Mouse (Mus musculus): ENCODE measurements around the gene Pqlc2. TPM values are rescaled to one million over a fixed set of nuclear protein-coding genes. Genes with fewer than 3 reads are reported as not detected.

Gene Pqlc2
- 15.0 and 17.0 TPM in 2 replicates for polyA plus RNA-seq (2016; fragmentation: Nextera tagmentation; extraction: Ambion mirVana)

DNA sequence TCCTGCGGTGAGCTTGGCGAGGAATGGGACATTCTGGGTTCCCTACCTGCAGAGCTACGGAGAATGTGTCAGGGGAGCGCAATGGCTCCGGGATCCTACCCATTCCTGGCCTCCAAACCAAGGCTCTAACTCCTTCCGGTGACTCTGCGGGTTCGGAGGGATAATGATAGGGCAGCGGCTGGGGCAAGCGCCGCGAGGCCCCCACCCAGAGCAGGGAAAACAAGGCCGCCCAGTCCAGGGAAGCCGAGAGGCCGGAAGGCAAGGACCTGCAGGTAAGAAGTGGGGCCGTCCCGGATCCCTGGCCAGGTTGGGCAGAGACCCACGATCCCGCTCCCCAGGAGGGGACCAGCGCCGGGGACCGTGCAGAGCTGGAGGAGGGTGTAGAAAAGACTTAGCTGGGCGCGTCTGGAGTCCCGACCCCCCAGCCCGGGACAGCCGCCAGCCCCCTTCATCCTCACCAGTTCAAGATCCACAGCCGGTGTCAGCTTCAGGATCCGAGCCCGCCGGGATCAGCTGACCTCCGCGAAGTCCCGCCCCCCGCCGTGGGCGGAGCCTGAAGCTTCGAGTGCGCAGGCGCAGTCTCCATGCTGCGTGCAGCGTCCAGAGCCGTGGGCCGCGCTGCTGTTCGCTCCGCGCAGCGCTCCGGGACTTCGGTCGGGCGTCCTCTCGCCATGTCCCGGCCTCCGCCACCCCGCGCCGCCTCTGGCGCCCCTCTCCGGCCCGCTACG lies at the start of gene Pqlc2, which contains the start of gene Akr7a5:
Gene Pqlc2 (minus strand): TSS at position 538 of the 728 bp plus-strand sequence.
Gene Akr7a5 (plus strand): TSS at position 574 of the 728 bp plus-strand sequence.
- H3K27me3 ChIP-seq, result no peaks in the 10 kb centered on the region
- under 1% methylated on average over 63 of the region's 63 CpGs for WGBS
- H3K9ac ChIP-seq, result peak within 1 kb of the TSS; percentile 90
- peak; percentile 76 for ATAC-seq (ENCODE audit: insufficient number of reproducible peaks, insufficient read depth, low FRiP score, low TSS enrichment)
- peaks cover 29% of the 10 kb centered on the region for H3K36me3 ChIP-seq
- H3K4me2 ChIP-seq (replicated peaks), result peak within 1 kb of the TSS; percentile 89
- peak within 1 kb of the TSS; percentile 88 for H3K4me3 ChIP-seq
- peaks cover 16% of the 10 kb centered on the region; the same call in 1 of the 2 replicates for H3K4me1 ChIP-seq
- H3K27ac ChIP-seq, result peak within 1 kb of the TSS; percentile 82
- no peaks in the 10 kb centered on the region for H3K9me3 ChIP-seq

DNA sequence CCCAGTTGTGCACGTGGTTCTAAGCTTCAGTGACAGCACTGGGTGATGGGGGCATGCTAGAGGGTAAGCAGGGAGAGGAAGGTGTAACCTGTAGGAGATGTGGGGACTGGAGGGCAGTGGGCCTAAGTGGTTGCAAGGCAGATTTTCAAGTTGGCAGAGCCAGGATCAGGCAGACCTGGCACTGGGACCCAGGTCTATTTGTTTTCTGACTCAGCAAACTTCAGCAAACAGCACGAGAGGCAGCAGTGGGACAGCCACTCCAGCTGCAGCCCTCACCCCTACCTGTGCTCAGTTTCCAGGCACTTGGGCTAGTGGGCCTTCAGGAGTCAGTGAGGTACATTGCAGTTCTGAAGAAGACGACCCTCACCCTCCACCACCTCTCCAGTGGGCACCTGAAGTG lies 46.7 kb upstream of the Pqlc2 start:
- WGBS, result 95% methylated on average over 3 of the region's 3 CpGs

DNA sequence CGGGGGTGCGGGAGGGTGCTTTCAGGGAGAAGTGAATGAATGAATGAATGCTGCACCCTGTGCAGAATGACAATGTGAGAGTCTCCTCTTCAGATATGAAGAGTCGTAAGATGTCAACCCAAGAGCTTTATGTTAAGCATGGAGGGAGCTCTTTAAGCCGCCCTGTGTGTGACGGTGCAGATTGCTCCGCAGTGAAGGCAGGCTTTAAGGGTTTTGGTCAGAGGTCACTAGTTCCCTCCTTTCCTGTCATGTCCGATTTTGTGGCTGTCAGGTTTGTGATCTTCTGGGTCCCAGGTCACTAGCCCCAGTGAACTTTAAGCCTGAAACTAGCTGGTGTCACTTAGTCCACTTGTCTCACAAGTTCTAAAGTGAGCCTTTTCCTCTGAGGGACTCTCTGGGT lies 42.3 kb upstream of the Pqlc2 start:
- Histone ChIP-seq H3K4me1 (peaks cover 18% of the 10 kb centered on the region), H3K4me3 (peak overlapping the region; percentile 87), H3K9me3 (no peaks in the 10 kb centered on the region), H3K27ac (peak overlapping the region; percentile 94), H3K36me3 (peaks cover 55% of the 10 kb centered on the region), H3K9ac (peak overlapping the region; percentile 84), H3K4me2 (replicated peaks) (peak overlapping the region; percentile 99), H3K27me3 (no peaks in the 10 kb centered on the region)
- ATAC-seq (ENCODE audit: insufficient number of reproducible peaks, insufficient read depth, low FRiP score, low TSS enrichment), result no peak
- 0% methylated on average over 7 of the region's 7 CpGs for WGBS

More for the DNA sequence above, 46.7 kb upstream of the Pqlc2 start:
- no peak overlapping the region for H3K4me3 ChIP-seq
- no peak overlapping the region for H3K27ac ChIP-seq
- no peak overlapping the region for H3K9ac ChIP-seq
- H3K36me3 ChIP-seq, result peaks cover 76% of the 10 kb centered on the region
- H3K4me2 ChIP-seq (replicated peaks), result no peak overlapping the region
- no peaks in the 10 kb centered on the region for H3K9me3 ChIP-seq
- H3K4me1 ChIP-seq, result peaks cover 5% of the 10 kb centered on the region
- no peak for ATAC-seq (ENCODE audit: insufficient number of reproducible peaks, insufficient read depth, low FRiP score, low TSS enrichment)
- H3K27me3 ChIP-seq, result no peaks in the 10 kb centered on the region

DNA sequence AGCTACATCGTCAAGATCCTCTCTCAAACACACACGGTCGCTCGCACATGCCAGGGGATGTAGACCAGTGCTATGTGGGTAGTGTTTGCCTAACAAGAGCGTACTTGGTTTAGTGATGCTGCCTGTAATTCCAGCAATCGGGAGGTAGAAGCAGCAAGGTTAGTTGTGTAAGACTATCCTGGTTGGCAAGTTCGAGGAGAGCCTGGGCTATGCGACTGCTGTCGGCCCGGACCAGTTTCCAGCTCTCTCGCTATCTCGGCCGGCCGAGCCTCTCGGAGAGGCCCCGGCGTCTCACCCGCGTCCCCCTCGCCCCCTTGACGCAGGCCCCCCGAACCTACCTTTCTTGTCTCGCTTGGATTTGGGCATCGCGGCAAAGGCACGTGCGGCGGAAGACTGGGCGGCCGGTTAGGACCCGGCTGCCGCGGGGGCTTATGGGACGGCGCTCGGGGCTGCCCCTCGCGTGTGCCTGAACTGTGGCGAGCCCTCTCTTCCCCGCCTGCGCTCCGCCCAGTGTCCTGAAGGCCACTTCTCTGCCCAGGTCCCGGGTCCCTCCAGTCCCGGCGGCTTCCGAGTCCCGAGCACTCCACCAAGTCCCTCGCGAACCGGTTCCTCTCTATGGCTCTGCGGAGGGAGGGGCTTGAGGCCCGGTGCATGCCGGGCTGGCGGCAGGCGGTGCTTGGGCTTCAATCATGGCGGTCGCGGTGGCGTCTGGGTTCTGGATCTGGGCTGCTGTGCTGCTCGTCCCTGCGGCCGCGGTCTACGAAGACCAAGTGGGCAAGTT lies 41.6 kb upstream of the Pqlc2 start, which contains the start of the genes Mrto4, Emc1 and Ubr4:
Gene Mrto4 (minus strand): TSS at position 646 of the 781 bp plus-strand sequence.
Gene Emc1 (plus strand): TSS at position 657 of the 781 bp plus-strand sequence.
Gene Ubr4 (plus strand): TSS at position 679 of the 781 bp plus-strand sequence.
- Histone ChIP-seq H3K4me3 (peak within 1 kb of the TSS; percentile 87), H3K9ac (peak within 1 kb of the TSS; percentile 84), H3K4me1 (peaks cover 18% of the 10 kb centered on the region), H3K9me3 (no peaks in the 10 kb centered on the region), H3K4me2 (replicated peaks) (peak within 1 kb of the TSS; percentile 99), H3K27me3 (no peaks in the 10 kb centered on the region), H3K36me3 (peaks cover 55% of the 10 kb centered on the region), H3K27ac (peak within 1 kb of the TSS; percentile 94)
- under 1% methylated on average over 63 of the region's 64 CpGs for WGBS
- peak; percentile 84 for ATAC-seq (ENCODE audit: insufficient number of reproducible peaks, insufficient read depth, low FRiP score, low TSS enrichment)

DNA sequence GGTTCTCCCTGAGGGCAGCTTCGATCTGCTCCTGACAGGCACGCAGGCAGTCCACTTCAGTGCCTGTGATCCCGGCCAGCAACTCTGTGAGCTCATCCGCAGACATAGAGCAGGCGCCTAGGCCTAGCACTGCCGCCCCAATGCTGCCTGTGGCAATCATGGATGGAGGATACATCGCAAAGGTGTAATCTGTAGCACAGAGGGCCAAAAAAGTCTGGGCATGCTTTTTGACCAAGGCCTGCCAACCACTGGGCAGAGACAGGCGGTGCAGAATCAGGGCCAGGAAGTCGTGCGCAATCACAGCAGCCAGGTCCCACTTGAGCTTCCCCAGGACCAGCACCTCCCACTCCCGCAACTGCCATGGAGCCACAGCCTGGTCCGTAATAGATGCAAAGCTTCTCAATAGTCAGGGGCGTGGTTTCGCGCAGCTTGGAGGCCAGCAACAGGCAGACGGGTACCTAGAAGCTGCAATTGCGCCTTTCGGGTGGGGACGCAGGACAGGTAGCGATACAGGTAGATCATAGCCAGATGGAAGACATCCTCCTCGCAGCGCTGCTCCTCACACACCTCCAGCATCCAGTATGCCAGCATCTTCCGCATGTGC lies 35.0 kb upstream of the Pqlc2 start:
- no peak overlapping the region for H3K9ac ChIP-seq
- peaks cover 2% of the 10 kb centered on the region; the same call in 1 of the 2 replicates for H3K4me1 ChIP-seq
- peaks cover 50% of the 10 kb centered on the region for H3K36me3 ChIP-seq
- no peaks in the 10 kb centered on the region for H3K9me3 ChIP-seq
- H3K27me3 ChIP-seq, result no peaks in the 10 kb centered on the region
- no peak overlapping the region for H3K4me3 ChIP-seq
- 78% methylated on average over 23 of the region's 23 CpGs for WGBS
- no peak overlapping the region for H3K4me2 ChIP-seq (replicated peaks)
- no peak for ATAC-seq (ENCODE audit: insufficient number of reproducible peaks, insufficient read depth, low FRiP score, low TSS enrichment)
- H3K27ac ChIP-seq, result no peak overlapping the region

DNA sequence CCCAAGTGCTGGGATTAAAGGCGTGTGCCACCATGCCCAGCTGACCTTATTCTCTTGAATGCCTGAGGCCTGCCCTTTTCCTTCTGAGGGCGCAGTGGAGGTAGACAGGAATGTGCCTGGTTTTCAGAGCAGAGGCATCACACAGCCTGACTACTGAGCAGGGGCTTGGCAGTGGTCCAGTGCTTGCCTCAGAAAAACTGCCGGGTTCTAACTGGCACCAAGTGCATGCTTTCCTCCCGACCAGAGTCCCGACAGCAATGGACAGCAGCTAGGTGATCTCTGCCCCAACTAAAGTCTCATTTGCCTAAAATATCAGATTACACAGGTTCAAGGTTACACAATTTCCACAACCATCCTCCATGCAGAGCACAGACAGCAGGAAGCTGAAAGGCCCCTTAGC lies 33.2 kb upstream of the Pqlc2 start:
- Histone ChIP-seq H3K9ac (no peak overlapping the region), H3K4me3 (no peak overlapping the region), H3K27ac (no peak overlapping the region), H3K9me3 (no peaks in the 10 kb centered on the region), H3K4me1 (no peaks in the 10 kb centered on the region), H3K36me3 (peaks cover 38% of the 10 kb centered on the region), H3K4me2 (replicated peaks) (no peak overlapping the region), H3K27me3 (no peaks in the 10 kb centered on the region)
- no peak for ATAC-seq (ENCODE audit: insufficient number of reproducible peaks, insufficient read depth, low FRiP score, low TSS enrichment)
- WGBS, result 57% methylated on average over 5 of the region's 5 CpGs

DNA sequence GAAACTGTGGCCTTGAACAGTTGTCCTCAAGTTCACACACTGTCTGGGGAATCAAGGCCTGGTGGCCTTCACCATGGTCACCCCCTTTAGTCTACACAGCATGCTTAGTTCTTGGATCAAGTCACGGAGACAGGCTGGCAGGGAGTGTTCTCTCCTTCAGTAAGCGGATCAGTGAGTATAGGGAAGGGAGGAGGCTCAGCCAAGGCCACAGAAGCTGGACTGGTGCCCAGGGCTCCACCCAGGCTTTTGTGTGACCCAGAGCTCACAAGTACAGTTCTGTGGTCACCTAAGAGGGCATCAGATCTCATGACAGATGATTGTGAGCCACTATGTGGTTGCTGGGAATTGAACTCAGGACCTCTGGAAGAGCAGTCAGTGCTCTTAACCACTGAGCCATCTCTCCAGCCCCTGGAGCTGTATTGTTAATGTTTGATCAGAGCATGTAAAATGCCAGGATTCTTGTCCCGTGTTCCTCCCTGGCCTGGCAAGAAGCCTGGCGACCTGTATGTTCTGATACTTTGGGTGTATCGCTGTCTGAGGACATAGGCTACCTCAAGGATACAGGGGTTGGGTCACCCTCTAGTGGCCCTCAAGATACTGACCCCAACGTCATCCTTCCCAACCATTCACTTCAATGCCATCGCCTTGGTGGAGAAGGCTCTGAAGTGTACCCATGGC lies 31.2 kb upstream of the Pqlc2 start:
- peaks cover 11% of the 10 kb centered on the region; the same call in 1 of the 2 replicates for H3K27me3 ChIP-seq
- 83% methylated on average over 7 of the region's 7 CpGs for WGBS
- no peaks in the 10 kb centered on the region for H3K9me3 ChIP-seq
- H3K4me2 ChIP-seq (replicated peaks), result no peak overlapping the region
- no peak overlapping the region for H3K9ac ChIP-seq
- peaks cover 3% of the 10 kb centered on the region; the same call in 1 of the 2 replicates for H3K4me1 ChIP-seq
- no peak overlapping the region for H3K4me3 ChIP-seq
- H3K36me3 ChIP-seq, result peaks cover 18% of the 10 kb centered on the region
- ATAC-seq (ENCODE audit: insufficient number of reproducible peaks, insufficient read depth, low FRiP score, low TSS enrichment), result no peak
- no peak overlapping the region for H3K27ac ChIP-seq

DNA sequence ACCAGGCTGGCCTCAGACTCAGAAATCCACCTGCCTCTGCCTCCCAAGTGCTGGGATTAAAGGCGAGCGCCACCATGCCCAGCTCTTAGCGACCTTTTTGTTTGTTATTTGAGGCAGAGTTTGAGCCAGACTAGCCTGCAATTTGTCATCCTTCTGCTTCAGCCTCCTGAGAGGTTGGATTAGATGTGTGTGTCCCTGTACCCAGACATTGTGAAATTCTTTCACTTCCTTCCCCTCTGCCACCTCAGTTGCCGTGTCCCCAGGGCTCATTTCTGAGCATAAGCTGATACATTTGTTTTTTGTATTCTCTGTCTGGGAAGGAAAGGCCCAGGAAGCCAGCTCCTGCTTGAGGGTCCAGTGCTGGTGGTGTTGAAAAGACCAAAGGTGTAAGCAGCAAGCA lies 30.3 kb upstream of the Pqlc2 start:
- no peak for ATAC-seq (ENCODE audit: insufficient number of reproducible peaks, insufficient read depth, low FRiP score, low TSS enrichment)

DNA sequence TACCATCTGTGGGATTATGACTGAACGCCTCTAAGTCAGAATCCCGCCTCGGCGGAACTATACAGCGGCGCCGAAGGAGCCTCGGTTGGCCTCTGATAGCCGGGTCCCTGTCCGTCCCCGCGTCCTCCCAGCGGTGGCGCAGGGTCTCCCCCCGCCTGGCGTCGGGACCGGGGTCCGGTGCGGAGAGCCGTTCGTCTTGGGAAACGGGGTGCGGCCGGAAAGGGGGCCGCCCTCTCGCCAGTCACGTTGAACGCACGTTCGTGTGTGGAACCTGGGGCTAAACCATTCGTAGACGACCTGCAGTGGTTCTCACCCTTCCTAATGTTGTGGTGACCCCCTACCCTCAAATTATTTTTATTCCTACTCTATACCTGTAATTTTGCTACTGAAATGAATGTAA lies 27.6 kb upstream of the Pqlc2 start:
- Histone ChIP-seq H3K4me1 (peaks cover 3% of the 10 kb centered on the region; the same call in 1 of the 2 replicates), H3K27me3 (peaks cover 14% of the 10 kb centered on the region; the same call in 1 of the 2 replicates), H3K36me3 (no peaks in the 10 kb centered on the region), H3K27ac (no peak overlapping the region), H3K4me2 (replicated peaks) (no peak overlapping the region), H3K4me3 (no peak overlapping the region), H3K9ac (no peak overlapping the region), H3K9me3 (no peaks in the 10 kb centered on the region)
- ATAC-seq (ENCODE audit: insufficient number of reproducible peaks, insufficient read depth, low FRiP score, low TSS enrichment), result no peak
- 60% methylated on average over 33 of the region's 33 CpGs for WGBS

More for the DNA sequence above, 30.3 kb upstream of the Pqlc2 start:
- Histone ChIP-seq H3K4me2 (replicated peaks) (no peak overlapping the region), H3K4me1 (peaks cover 3% of the 10 kb centered on the region; the same call in 1 of the 2 replicates), H3K9ac (no peak overlapping the region), H3K9me3 (no peaks in the 10 kb centered on the region), H3K27me3 (peaks cover 14% of the 10 kb centered on the region; the same call in 1 of the 2 replicates), H3K4me3 (no peak overlapping the region), H3K36me3 (peaks cover 9% of the 10 kb centered on the region), H3K27ac (no peak overlapping the region)
- 66% methylated on average over 4 of the region's 4 CpGs for WGBS

DNA sequence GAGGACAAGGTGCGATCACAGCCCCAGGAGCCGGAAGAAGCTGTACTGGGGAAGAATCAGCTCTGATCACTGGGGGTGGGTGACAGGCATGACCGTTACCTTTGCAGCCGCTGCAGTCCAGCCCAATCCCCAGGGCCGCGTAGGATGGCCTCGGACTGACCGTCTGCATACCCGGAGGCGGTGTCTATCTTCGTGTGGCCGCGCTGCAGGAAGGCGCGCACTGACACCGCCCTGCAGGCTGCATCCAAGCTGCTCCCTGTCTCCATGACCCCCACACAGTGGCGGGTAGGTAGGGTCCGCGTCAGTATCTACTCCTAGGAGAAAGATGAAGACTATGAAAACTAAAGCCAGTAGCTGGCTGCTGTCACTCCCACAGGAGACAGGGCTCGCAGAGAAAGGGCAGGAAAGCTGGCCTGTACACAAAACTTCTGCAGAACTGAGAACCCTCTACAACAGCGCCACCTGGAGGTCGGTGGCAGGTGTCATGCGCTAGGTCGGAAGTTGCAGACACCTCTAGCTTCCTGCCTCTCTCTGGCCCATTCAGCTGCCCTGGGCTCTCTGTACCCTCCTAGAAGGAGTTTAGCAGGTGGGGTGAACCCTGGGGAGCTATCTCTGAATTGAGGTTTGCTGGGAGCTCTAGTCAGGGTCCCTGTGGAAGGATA lies 26.4 kb upstream of the Pqlc2 start:
- H3K4me2 ChIP-seq (replicated peaks), result peak overlapping the region; percentile 46
- no peaks in the 10 kb centered on the region for H3K36me3 ChIP-seq
- ATAC-seq (ENCODE audit: insufficient number of reproducible peaks, insufficient read depth, low FRiP score, low TSS enrichment), result no peak
- H3K9me3 ChIP-seq, result no peaks in the 10 kb centered on the region
- H3K27me3 ChIP-seq, result peaks cover 17% of the 10 kb centered on the region; the same call in 1 of the 2 replicates
- H3K4me3 ChIP-seq, result peak overlapping the region; percentile 19
- WGBS, result 24% methylated on average over 24 of the region's 24 CpGs
- peaks cover 3% of the 10 kb centered on the region; the same call in 1 of the 2 replicates for H3K4me1 ChIP-seq
- peak overlapping the region; percentile 24; the same call in 1 of the 2 replicates for H3K9ac ChIP-seq
- no peak overlapping the region for H3K27ac ChIP-seq

Data from embryonic facial prominence, embryonic 12.5 days (tissue).